Mouse (Mus musculus): Measurements from ENCODE around the gene Pfkm. TPM values are rescaled to one million over a fixed set of nuclear protein-coding genes. Genes with fewer than 3 reads are reported as not detected.

Gene Pfkm
- polyA plus RNA-seq, 1 experiment from 2014 or later: 44.6 TPM

DNA sequence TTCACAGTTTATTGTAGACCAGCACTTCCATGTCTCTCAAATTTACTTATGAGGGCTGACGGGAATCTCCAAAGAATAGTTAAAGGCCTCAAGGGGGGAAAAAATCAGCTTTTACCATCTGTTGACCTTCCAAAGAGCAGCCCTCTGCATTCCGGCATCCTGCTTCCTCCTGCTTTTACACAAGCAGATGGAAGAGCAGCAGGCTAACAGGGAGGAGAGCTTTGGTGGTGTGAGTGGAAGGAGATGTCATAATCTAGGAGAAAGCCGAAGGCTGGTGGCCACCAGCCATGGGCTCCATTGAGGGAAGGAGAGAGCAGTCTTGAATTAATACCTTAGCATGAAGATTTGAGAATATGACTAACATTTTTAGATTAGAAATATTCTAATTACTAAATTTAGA, 56.0 kb downstream of the Pfkm start:
- no peak for ATAC-seq (replicated peaks; ENCODE audit: low FRiP score)
- Histone ChIP-seq H3K4me2 (no peak overlapping the region), H3K4me3 (replicated peaks) (no peak overlapping the region), H3K4me1 (peaks cover 21% of the 10 kb centered on the region), H3K27me3 (no peaks in the 10 kb centered on the region), H3K27ac (0 out of 2 replicates have a peak overlapping the region, but pooled peaks have one; percentile 23), H3K9ac (no peak overlapping the region), H3K36me3 (no peaks in the 10 kb centered on the region), H3K9me3 (replicated peaks) (no peaks in the 10 kb centered on the region)
- WGBS: 67% methylated on average over 3 of the region's 3 CpGs

DNA sequence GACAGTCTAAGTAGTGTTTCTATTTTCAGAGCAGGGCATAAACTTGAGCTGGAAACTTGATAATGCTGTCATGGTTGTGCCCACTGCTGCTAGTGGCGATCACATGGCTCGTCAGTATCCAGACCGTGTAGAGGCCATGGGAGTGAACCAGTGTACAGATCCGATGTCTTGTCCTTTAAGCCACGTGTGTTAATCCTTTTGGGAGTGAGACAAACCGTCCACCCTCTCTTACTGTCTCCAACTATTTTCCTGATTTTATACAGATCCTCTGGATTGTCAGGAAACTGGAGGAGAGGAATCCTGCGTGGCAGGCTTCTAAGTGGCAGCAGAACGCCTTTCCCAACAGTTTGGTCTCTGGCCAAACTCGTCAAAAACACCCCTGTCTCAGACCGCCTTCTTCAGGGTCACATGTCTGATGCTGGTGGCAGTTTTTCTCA, 56.8 kb downstream of the Pfkm start:
- H3K4me3 ChIP-seq (replicated peaks): no peak overlapping the region
- no peaks in the 10 kb centered on the region for H3K36me3 ChIP-seq
- no peaks in the 10 kb centered on the region for H3K9me3 ChIP-seq (replicated peaks)
- WGBS: 46% methylated on average over 10 of the region's 10 CpGs
- no peaks in the 10 kb centered on the region for H3K27me3 ChIP-seq
- peaks cover 19% of the 10 kb centered on the region for H3K4me1 ChIP-seq
- no peak overlapping the region for H3K9ac ChIP-seq
- H3K27ac ChIP-seq: peak overlapping the region; percentile 65
- H3K4me2 ChIP-seq: no peak overlapping the region
- ATAC-seq (replicated peaks; ENCODE audit: low FRiP score): peak; percentile 45; the same call in 1 of the 2 replicates

DNA sequence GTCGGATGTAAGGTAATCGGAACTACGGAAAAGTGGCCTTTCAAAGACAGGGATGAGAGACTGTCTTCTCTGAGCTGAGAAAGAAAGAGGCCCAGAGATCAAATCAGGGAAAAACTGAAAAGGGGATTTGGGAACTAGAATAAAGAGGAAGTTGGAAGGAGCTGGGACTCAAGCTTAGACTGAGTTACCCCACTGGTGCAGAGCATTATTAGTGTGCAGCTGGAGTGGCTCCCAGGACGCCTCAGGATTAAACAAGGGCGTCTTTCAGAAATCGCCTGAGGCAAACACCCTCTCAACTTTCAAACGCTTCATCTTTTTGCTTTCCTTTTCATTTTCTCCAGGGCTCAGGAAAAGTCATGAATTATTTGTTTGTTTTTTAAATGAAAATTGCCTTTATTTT, 60.5 kb downstream of the Pfkm start:
- H3K9me3 ChIP-seq (replicated peaks): no peaks in the 10 kb centered on the region
- no peak overlapping the region for H3K9ac ChIP-seq
- 78% methylated on average over 7 of the region's 7 CpGs for WGBS
- no peaks in the 10 kb centered on the region for H3K27me3 ChIP-seq
- no peak overlapping the region for H3K27ac ChIP-seq
- no peak overlapping the region for H3K4me2 ChIP-seq
- H3K36me3 ChIP-seq: no peaks in the 10 kb centered on the region
- H3K4me3 ChIP-seq (replicated peaks): no peak overlapping the region
- no peak for ATAC-seq (replicated peaks; ENCODE audit: low FRiP score)
- H3K4me1 ChIP-seq: 0 out of 2 replicates have a peak, but pooled peaks cover 6% of the 10 kb centered on the region

DNA sequence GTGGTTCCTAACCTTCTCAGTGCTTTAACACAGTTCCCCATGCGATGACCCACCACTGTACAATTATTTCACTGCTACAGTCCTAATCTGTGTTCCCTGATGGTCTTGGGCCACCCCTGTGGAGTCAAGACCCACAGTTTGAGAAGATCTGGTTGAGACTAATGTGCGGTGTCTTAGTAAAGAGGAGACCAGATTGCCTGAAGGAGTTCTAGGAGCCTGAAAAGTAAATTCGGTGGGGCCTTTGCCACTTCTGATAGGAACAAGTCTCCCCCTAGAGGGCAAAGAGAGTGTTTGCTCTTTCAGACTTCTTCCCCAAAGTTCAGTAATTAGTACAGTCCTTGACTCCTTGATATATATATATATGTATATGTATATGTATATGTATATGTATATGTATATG, 61.2 kb downstream of the Pfkm start:
- WGBS: 25% methylated on average over 3 of the region's 3 CpGs
- H3K9me3 ChIP-seq (replicated peaks): no peaks in the 10 kb centered on the region
- no peak for ATAC-seq (replicated peaks; ENCODE audit: low FRiP score)

DNA sequence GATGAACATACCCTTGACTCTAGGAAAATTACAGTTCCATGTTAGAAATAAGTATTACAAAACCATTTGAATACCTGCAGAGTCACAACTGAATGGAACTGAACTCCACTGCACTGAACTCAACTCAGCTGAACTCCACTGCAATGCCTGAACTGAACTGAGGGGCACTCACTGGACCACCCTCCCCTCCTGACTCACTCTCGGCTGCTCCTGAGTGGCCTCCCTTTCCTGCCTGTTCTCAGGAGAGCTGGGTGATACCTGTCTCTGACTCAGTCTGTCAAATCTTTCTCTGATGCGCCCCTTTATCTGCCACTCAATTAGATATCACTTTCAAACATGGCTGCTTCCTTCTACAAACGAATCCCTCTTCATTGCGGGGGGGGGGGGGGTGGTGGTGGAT, 61.8 kb downstream of the Pfkm start:
- Histone ChIP-seq H3K4me1 (0 out of 2 replicates have a peak, but pooled peaks cover 2% of the 10 kb centered on the region), H3K9me3 (replicated peaks) (no peaks in the 10 kb centered on the region), H3K4me3 (replicated peaks) (no peak overlapping the region), H3K4me2 (no peak overlapping the region), H3K9ac (no peak overlapping the region), H3K27me3 (no peaks in the 10 kb centered on the region), H3K27ac (no peak overlapping the region), H3K36me3 (no peaks in the 10 kb centered on the region)
- WGBS: 70% methylated on average over 4 of the region's 4 CpGs
- ATAC-seq (replicated peaks; ENCODE audit: low FRiP score): no peak

More for the DNA sequence above, 61.2 kb downstream of the Pfkm start:
- Histone ChIP-seq H3K27ac (no peak overlapping the region), H3K4me2 (no peak overlapping the region), H3K9ac (no peak overlapping the region), H3K4me3 (replicated peaks) (no peak overlapping the region), H3K36me3 (no peaks in the 10 kb centered on the region), H3K4me1 (0 out of 2 replicates have a peak, but pooled peaks cover 6% of the 10 kb centered on the region), H3K27me3 (no peaks in the 10 kb centered on the region)

DNA sequence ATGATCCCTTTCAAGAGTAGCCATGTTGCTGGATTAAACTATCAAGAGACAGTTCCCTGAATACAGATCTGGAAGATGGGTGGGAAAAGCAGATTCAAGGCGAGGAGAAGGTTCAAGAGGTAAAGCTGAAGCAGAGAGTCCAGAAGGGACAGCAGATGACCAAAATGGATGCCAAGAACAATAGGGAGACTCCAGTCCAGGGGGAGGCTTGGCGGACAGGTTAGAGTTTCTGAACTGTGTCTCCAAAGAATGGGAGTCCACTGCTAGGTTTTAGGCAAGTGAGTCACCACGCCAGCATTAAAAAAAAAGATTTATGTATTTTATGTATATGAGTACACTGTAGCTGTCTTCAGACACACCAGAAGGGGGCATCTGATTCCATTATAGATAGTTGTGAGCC, 62.2 kb downstream of the Pfkm start:
- 78% methylated on average over 3 of the region's 3 CpGs for WGBS
- ATAC-seq (replicated peaks; ENCODE audit: low FRiP score): no peak

DNA sequence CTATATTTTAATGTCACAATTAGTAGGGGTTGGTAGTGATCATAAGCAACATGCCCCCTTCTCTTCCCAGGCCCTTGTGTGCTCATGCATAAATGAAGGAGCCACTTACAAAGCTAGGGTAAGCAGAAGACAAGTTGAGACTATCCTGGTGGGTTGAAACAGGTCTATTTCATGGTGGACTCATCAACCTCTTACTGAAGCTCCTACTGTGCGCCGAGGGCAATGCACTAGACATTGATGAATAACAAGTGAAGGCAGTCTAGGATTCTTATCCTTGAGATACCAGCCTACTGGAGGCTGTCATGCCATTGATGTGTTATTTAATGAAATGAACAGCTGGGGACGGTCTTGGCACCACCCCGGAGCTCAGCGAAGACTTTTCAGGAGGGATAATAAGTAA, 62.9 kb downstream of the Pfkm start:
- Histone ChIP-seq H3K4me2 (no peak overlapping the region), H3K9ac (no peak overlapping the region), H3K36me3 (no peaks in the 10 kb centered on the region), H3K4me1 (no peaks in the 10 kb centered on the region), H3K27me3 (no peaks in the 10 kb centered on the region), H3K4me3 (replicated peaks) (no peak overlapping the region), H3K9me3 (replicated peaks) (no peaks in the 10 kb centered on the region), H3K27ac (no peak overlapping the region)
- ATAC-seq (replicated peaks; ENCODE audit: low FRiP score): no peak
- WGBS: 92% methylated on average over 5 of the region's 5 CpGs

More for the DNA sequence above, 62.2 kb downstream of the Pfkm start:
- no peaks in the 10 kb centered on the region for H3K27me3 ChIP-seq
- H3K9me3 ChIP-seq (replicated peaks): no peaks in the 10 kb centered on the region
- no peak overlapping the region for H3K9ac ChIP-seq
- H3K4me2 ChIP-seq: no peak overlapping the region
- H3K4me1 ChIP-seq: no peaks in the 10 kb centered on the region
- no peak overlapping the region for H3K4me3 ChIP-seq (replicated peaks)
- H3K27ac ChIP-seq: no peak overlapping the region
- H3K36me3 ChIP-seq: no peaks in the 10 kb centered on the region

DNA sequence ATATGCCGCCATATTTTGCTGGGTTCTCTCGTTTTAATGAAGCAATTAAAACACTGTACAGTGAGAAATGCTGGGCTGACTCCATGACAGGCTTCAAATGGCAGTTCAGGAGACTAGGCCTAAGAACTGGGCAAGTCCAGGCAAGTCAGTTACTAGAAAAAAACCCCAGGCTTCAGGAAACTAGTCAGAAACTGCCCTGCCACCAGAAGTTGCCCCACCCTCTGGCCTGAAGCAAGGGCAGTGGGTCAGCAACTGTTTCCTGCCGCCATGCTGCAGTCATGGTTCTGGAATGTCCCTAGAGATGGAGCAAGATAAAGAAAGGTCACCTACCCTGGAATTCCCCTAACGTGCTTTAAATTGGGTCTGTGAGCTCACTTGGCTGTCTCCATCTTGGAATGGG, 63.6 kb downstream of the Pfkm start:
- no peaks in the 10 kb centered on the region for H3K27me3 ChIP-seq
- 63% methylated on average over 4 of the region's 4 CpGs for WGBS
- no peak overlapping the region for H3K4me2 ChIP-seq
- peaks cover 6% of the 10 kb centered on the region; the same call in 1 of the 2 replicates for H3K4me1 ChIP-seq
- no peak overlapping the region for H3K9ac ChIP-seq
- H3K9me3 ChIP-seq (replicated peaks): no peaks in the 10 kb centered on the region
- H3K36me3 ChIP-seq: no peaks in the 10 kb centered on the region
- ATAC-seq (replicated peaks; ENCODE audit: low FRiP score): no peak
- H3K27ac ChIP-seq: no peak overlapping the region
- no peak overlapping the region for H3K4me3 ChIP-seq (replicated peaks)

DNA sequence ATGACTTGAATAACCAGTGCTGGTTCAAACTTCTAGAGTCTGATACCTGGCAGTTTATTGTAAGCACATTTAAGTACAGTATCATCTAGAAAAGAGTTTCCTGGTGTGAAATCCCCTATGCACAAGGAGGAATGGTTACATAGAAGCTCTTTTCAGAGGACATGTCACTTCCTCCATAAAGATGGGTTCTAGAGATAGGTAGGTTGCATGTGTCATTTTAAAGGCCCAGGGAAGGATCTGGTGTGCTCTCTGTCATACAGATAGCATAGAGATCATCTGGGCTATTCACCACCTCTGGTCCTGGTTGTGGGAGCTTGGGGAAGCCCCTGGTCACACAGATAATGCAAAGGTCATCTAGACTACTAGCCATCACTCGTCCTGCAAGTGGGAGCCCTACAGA, 64.9 kb downstream of the Pfkm start:
- H3K4me3 ChIP-seq (replicated peaks): no peak overlapping the region
- no peaks in the 10 kb centered on the region for H3K27me3 ChIP-seq
- no peaks in the 10 kb centered on the region for H3K36me3 ChIP-seq
- H3K9ac ChIP-seq: no peak overlapping the region
- H3K4me1 ChIP-seq: peaks cover 9% of the 10 kb centered on the region; the same call in 1 of the 2 replicates
- WGBS: 74% methylated on average over 1 of the region's 1 CpGs
- no peaks in the 10 kb centered on the region for H3K9me3 ChIP-seq (replicated peaks)
- no peak overlapping the region for H3K4me2 ChIP-seq
- H3K27ac ChIP-seq: no peak overlapping the region
- no peak for ATAC-seq (replicated peaks; ENCODE audit: low FRiP score)

DNA sequence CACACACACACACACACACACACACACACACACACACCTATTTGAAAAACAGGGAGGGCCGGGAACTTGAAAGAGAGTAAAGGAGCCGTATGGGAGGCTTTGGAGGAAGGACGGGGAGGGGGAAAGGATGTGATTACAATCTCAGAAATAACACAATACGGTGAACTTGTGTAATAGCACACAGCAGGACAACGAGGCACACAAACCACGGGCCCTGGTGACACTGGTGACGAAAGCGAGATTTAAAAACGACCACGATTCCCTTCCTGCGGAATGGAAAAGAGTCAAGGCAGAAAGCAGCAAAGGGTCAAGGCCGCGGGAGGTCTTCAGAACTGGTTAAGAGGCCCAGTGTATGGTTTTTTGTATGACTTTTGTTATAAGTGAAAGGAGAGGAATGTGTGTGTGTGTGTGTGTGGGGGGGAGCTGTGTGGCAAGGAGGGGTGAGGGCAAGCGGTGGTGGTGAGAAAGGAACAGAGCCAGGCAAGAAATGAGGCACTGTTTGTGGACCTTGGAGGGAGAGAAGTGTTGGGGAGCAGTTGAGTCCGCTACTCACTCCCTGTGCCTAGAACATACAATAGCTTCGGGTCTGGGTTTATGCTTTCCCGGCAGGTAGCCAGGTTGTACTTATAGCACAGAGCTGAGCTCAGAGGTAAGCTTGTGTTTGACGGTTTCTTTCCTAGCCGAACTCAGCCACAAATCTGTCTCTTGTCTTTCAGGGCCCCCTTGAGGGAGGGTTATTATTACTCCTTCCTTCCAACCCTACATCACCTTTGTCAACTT, 68.8 kb downstream of the Pfkm start:
- no peaks in the 10 kb centered on the region for H3K9me3 ChIP-seq (replicated peaks)
- ATAC-seq (replicated peaks; ENCODE audit: low FRiP score): no peak
- peaks cover 14% of the 10 kb centered on the region; the same call in 1 of the 2 replicates for H3K4me1 ChIP-seq
- peaks cover 18% of the 10 kb centered on the region for H3K27me3 ChIP-seq
- no peak overlapping the region for H3K4me2 ChIP-seq
- no peaks in the 10 kb centered on the region for H3K36me3 ChIP-seq
- H3K4me3 ChIP-seq (replicated peaks): no peak overlapping the region
- H3K9ac ChIP-seq: no peak overlapping the region
- WGBS: 65% methylated on average over 19 of the region's 19 CpGs
- H3K27ac ChIP-seq: no peak overlapping the region

DNA sequence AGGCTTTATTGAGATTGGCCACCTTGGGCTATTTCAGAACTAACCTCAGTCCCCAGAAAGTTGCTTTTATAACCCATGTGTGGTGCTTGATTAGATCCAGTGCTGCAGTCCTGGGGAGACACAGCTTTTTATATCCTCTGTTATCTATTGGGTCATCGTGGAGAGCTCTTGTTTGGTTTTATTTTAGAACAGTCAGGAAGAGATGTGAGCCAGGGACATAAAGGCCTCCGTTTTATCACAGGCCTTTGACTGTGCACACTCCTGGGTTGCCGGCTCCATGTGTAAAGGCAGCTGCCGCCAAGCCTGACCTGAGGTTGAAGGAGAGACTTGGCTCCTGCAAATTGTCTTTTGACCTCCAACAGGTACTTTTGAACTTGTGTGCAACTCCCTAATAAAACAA, 70.2 kb downstream of the Pfkm start:
- Histone ChIP-seq H3K9me3 (replicated peaks) (no peaks in the 10 kb centered on the region), H3K27ac (0 out of 2 replicates have a peak overlapping the region, but pooled peaks have one; percentile 9), H3K4me3 (replicated peaks) (no peak overlapping the region), H3K9ac (no peak overlapping the region), H3K27me3 (peaks cover 29% of the 10 kb centered on the region), H3K36me3 (no peaks in the 10 kb centered on the region), H3K4me2 (no peak overlapping the region), H3K4me1 (peaks cover 24% of the 10 kb centered on the region)
- 54% methylated on average over 4 of the region's 4 CpGs for WGBS
- ATAC-seq (replicated peaks; ENCODE audit: low FRiP score): no peak

DNA sequence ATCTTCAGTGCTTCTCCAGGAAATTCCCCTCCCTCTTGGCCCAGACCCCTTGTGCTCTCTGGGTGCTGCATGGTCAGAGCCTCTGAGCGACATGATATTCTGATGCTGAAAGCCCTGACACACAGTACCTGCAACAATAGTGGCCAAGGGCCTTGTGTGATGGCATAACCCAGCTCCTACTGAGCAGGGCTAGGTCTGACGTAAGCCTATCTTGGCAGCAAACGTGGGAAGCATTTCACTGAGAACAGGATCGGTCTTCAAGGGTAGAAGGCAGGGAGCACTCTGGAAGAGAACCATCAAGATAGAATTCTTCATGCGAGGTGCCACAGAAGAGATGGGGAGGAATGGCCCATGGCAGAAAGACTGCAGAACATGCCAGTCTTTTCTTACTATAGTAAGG, 73.1 kb downstream of the Pfkm start, which contains the start of gene Asb8:
Asb8 (minus strand) TSS at position 101 of the 400 bp plus-strand sequence.
- Histone ChIP-seq H3K27ac (no peak within 1 kb of the TSS), H3K9me3 (replicated peaks) (no peaks in the 10 kb centered on the region), H3K4me3 (replicated peaks) (no peak within 1 kb of the TSS), H3K27me3 (peaks cover 59% of the 10 kb centered on the region), H3K36me3 (no peaks in the 10 kb centered on the region), H3K4me2 (no peak within 1 kb of the TSS), H3K9ac (no peak within 1 kb of the TSS), H3K4me1 (peaks cover 38% of the 10 kb centered on the region)
- 82% methylated on average over 5 of the region's 5 CpGs for WGBS
- ATAC-seq (replicated peaks; ENCODE audit: low FRiP score): no peak
